Mouse (Mus musculus) urinary bladder, postnatal 36 days (tissue): Measurements from ENCODE around the gene Sema4c.

Source experiments
- DNase-seq, 2 experiments: peaks; one replicate each; pipeline ENCODE4 v3.0.0; 2022; ENCODE audit warnings: low spot score in 2 of 2, mixed read lengths in 1 of 2

Sema4c gene

DNA sequence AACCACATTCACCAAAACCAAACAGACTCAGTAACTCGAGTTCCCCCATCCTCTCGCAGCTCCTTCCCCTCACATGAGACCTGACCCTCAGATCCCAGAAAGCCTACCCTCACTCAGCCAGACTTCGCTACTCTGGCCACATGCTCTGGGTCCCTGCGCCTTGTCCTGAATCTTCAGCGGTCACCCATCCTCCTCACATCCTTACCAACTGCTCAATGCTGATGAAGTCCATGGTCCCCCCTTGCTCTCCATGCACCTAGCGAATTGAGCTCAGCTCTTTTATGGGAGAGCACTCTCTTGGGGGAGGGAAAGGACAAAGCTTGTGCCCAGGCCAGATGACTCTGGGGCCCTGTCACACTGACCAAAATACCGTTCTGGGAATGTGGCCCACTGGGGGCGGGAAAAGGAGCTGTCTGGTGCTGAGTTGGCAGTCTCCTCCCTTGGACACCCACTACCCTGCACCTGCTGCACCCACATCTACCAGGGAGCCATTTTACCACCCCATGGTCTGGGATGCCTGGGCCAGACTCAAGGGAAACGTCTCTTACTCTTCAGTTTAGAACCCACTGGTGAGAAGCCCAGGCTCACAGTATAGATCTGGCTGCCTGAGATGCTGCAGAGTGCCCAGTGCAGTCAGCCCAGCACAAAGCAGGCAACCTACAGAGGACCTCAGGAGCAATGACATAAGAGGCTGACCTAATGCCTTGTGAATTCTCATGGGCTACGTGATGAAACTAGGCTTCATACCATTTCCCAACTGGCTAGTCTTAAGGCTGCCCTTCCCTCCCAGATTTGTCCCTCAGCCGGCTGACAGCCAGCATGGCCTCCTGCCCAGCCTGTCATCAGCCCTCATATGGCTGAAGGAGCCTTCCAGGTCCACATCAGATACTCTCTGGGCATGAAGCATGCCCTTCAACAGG is 22.4 kb downstream of the Sema4c start:
- DNase-seq = peak in 1 of 2 experiments; percentile 66

DNA sequence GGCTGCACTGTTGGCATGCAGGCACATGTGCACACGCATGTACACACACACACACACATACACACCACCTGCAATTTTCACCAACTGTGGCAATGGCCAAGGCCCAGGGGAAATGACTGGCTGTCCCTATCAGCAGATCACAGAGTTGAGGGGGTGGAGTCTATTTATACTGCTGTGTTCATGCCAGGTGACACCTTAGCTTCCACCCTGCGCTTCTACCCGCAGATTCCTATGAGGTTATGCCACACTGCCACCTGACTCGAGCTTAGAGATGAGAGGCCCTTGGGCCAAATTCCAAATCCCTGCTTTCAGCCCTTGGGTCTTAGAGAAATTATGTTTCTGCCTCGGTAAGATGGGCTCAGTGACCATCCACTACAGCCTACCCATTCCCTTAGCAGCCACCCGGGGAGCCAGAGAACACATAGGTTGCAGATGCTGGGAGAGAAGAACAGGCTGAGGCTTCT is 23.5 kb downstream of the Sema4c start:
- DNase-seq = no peak

- no peak for DNase-seq
These were observed 24.6 kb downstream of the Sema4c start for GRCm38 (mm10) chr1:36533546-36533945.

- no peak for DNase-seq
These were observed 26.7 kb downstream of the Sema4c start for GRCm38 (mm10) chr1:36531461-36531860.

DNA sequence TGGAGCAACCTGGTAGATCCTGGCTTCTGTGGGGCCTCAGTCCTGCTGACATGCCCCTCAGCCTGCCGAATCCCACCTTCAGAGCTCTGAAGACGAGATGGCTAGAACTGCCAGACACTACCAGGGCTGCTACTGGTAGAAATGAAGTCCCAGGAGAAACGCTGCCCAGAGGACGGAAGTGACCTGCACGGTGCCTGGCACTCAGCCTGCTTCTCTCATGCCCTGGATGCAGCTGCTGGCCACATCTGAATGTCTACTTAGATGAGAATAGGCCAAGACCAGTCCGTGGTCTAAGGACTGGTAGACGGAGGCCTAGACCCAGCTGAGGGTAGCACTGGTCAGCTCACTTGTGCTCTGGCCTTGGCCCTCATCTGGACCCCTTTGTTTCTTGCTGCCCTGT is 27.2 kb downstream of the Sema4c start:
- no peak for DNase-seq

DNA sequence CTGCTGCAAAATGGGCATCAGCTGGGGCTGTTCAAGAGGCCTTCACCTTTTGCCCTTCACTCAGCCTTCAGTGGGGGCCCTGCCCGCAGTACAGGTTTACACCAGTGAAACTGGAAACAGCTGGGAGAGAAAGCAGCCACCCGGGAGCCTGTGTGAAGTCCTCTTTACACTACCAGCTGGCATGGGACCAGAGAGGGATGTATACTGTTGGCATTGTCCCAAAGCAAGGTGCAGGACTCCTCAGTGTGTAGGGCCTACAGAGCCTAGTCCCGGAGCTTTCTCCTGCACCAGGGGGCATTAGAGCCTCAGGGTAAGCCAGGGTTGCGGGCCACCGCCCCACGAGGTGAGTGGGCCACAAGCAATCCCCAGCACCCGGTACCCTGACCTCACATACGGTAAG is 27.7 kb downstream of the Sema4c start:
- no peak for DNase-seq

- DNase-seq = no peak
These were observed 28.3 kb downstream of the Sema4c start for GRCm38 (mm10) chr1:36529875-36530274.

DNA sequence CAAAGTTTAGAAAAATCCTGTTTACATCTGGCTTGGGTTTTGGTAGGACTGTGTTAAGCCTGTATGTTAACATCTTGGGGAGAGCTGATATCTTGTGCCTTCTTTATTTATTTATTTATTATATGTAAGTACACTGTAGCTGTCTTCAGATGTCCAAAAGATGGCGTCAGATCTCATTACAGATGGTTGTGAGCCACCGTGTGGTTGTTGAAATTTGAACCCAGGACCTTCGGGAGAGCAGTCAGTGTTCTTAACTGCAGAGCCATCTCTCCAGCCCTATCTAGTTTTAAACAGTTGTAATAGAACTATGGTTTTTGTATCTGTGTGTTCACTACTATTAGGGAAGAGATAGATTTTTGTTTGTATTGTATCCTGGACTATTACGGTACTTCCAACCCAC is 28.9 kb downstream of the Sema4c start:
- DNase-seq = no peak

DNA sequence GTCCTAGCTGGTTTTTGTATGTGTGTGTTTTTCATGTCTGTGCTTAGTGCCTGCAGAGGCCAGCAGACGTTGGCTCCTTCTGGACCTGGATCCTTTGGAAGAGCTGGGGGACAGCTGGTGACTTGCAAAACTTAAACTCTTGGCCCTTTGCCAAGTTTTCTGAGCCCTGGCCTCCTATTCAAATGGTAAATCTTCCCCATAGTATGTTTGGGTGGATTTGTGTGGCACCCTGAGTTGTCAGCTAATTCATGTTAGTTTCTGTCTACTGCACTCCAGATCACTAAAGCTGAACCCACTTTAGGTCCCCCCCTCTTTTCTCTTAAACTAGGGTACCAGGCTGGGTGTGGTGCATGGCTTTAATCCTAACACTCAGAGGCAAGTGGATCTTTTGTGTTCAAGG is 29.8 kb downstream of the Sema4c start:
- no peak for DNase-seq

- DNase-seq = no peak
These were observed 31.2 kb downstream of the Sema4c start for GRCm38 (mm10) chr1:36526903-36527302.

DNA sequence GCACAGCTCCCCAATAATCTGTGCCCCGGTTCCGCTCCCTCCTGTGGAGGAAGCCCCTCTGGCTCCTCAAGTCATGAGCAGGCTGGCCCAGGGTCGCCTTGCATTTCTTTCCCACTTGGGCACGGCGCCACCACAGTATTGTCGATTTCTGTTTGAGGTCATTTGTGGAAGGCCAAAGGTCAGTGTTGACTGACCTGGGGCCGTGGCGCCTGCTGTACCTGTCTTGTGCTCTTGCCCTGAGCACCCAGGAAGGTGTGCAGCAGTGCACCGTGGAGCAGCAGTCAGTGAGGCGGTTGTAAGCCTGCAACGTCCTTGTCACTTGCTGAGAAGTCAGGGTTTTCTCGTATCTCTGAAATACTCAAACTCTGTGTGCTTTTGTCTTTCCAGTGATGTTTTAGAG is 32.4 kb downstream of the Sema4c start:
- no peak for DNase-seq

GRCm38 (mm10) chr1:36524058-36524457 is 34.1 kb downstream of the Sema4c start:
- no peak for DNase-seq

DNA sequence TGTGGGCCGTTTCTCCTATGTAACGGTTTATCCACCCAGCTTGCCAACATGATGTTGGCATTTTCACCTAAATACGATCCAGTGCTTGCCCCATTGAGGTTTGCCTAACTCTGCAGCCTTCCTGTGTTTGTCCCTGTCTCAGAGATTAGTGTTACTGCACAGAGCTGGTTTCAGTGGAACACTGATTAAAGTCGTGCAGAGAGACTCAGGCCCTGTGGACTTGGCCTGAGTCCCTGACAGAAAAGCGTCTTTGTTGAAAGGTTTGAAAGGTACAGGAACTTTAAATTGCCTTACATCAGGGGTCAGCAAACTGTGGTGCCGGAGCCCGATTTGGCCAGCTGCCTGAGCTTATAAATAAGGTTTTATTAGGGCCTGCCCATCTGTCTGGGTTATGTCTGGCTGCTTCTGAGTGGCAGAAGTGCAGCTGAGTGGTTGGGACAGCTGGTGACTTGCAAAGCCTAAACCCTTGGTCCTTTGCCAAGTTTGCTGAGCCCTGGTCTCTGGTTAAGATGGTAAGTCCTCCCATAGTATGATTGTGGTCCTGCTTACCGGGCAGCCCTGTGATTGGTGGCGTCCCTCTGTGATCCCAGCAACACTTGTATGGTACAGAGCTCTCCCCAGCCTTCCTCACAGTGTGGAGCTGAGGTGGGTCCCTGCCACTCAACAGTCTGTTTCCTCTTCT is 34.7 kb downstream of the Sema4c start:
- DNase-seq = no peak

GRCm38 (mm10) chr1:36522210-36522609 is 35.9 kb downstream of the Sema4c start:
- no peak for DNase-seq

- DNase-seq = no peak
These were observed 38.5 kb downstream of the Sema4c start for GRCm38 (mm10) chr1:36519626-36520025.

DNA sequence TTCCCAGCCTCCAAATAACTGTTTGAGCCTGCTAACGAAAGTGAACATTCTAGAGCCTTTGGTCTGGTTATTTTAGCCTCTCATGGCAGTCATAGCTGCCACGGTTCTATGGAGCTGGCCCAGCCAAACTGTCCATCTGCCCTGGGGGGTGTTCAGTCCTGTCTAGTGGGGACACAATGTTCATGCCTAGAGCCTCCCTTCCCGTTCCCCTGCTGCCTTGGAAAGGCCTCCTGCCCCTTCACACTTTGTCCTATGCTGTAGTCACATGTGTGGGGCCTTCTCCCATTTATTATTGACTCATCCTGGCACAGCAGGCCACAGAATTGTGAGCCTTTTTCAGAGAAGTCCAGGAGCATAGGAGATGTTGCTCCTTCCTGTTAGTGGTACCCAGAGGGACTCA is 39.9 kb downstream of the Sema4c start:
- no peak for DNase-seq

GRCm38 (mm10) chr1:36513718-36514117 is 44.4 kb downstream of the Sema4c start:
- DNase-seq = no peak

- no peak for DNase-seq
These were observed 44.8 kb downstream of the Sema4c start for GRCm38 (mm10) chr1:36513310-36513709.

DNA sequence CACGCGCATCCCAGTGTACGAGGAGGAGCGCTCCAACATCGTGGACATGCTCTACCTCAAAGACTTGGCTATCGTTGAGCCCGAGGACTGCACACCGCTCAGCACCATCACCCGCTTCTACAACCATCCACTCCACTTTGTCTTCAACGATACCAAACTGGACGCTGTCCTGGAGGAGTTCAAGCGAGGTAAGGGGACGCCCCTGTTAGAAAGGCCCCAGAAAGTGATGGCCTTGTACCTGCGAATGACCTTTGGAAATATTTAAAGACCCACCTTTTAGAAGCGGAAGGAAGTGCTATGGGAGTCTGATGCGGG is 45.2 kb downstream of the Sema4c start:
- DNase-seq = no peak

GRCm38 (mm10) chr1:36512089-36512965 is 45.8 kb downstream of the Sema4c start:
- peak; percentile 26 to 44 for DNase-seq

- DNase-seq = peak; percentile 100
These were observed 46.7 kb downstream of the Sema4c start, which contains the start of gene Cnnm3 for GRCm38 (mm10) chr1:36511289-36512021. TSS of gene Cnnm3 (plus strand) at chr1:36511867.
